In genomic region chr17:14260966-14261365, GRCm38 (mm10) we compare ENCODE assay signal across 16 mouse cellular contexts. TPM values are rescaled to one million over a fixed set of nuclear protein-coding genes. Genes with fewer than 3 reads are reported as not detected.
"Had no signal": no experiment of that assay in that cellular context is flagged by ENCODE, and none has a peak within 500 bp of the region (broad histone marks: within the 10 kb centered on the region; RNA-seq: fewer than 3 reads in every experiment).

No protein-coding gene starts in this region.

- H3K9ac ChIP-seq: kidney, embryonic 15.5 days; limb, embryonic 13.5 days; liver, embryonic 15.5 days; neural tube, embryonic 15.5 days had no signal

- H3K4me2 ChIP-seq: kidney, embryonic 15.5 days; limb, embryonic 13.5 days; liver, embryonic 11.5 days; liver, embryonic 15.5 days; neural tube, embryonic 15.5 days had no signal

- H3K4me3 ChIP-seq: kidney, embryonic 15.5 days; limb, embryonic 13.5 days; liver, embryonic 15.5 days; midbrain, embryonic 10.5 days; myocyte; neural tube, embryonic 15.5 days had no signal

- H3K36me3 ChIP-seq: kidney, embryonic 15.5 days; limb, embryonic 13.5 days; liver, embryonic 15.5 days; midbrain, embryonic 10.5 days; neural tube, embryonic 15.5 days had no signal

- H3K27ac ChIP-seq: kidney, embryonic 15.5 days; limb, embryonic 13.5 days; liver, embryonic 15.5 days; midbrain, embryonic 10.5 days; neural tube, embryonic 15.5 days; stomach, postnatal 0 days had no signal

- H3K4me1 ChIP-seq: neural tube, embryonic 15.5 days had no signal

- H3K9me3 ChIP-seq: kidney, embryonic 15.5 days; limb, embryonic 13.5 days; liver, embryonic 15.5 days; midbrain, embryonic 10.5 days; neural tube, embryonic 15.5 days had no signal

- DNase-seq: kidney, postnatal 14 days; lung, adult 2 months; lung, postnatal 4 days; midbrain, embryonic 14.5 days; right cerebral cortex, adult 18-20 months; right cerebral cortex, postnatal 25 days had no signal

- ATAC-seq: lung, postnatal 0 days had no signal

- H3K27me3 ChIP-seq: liver, embryonic 15.5 days; neural tube, embryonic 15.5 days had no signal

RNA-seq across cellular contexts. Expression of gene Smoc2, which starts 18.3 kb away (rescaled TPM):
- total RNA-seq: megakaryocyte, adult 5-6 weeks had no signal

RNA-seq across cellular contexts. Expression of gene Dact2, which starts 56.9 kb away (rescaled TPM):
- total RNA-seq: megakaryocyte, adult 5-6 weeks had no signal
